Mouse (Mus musculus) cerebellum, postnatal 4 days (tissue): ENCODE data around the gene Lama2.

Experiments
- DNase-seq, 2 experiments: peaks; one replicate each; pipeline ENCODE4 v3.0.0; 2022; ENCODE audit warnings: low spot score in 2 of 2, mixed read lengths in 1 of 2

The Lama2 gene

DNA sequence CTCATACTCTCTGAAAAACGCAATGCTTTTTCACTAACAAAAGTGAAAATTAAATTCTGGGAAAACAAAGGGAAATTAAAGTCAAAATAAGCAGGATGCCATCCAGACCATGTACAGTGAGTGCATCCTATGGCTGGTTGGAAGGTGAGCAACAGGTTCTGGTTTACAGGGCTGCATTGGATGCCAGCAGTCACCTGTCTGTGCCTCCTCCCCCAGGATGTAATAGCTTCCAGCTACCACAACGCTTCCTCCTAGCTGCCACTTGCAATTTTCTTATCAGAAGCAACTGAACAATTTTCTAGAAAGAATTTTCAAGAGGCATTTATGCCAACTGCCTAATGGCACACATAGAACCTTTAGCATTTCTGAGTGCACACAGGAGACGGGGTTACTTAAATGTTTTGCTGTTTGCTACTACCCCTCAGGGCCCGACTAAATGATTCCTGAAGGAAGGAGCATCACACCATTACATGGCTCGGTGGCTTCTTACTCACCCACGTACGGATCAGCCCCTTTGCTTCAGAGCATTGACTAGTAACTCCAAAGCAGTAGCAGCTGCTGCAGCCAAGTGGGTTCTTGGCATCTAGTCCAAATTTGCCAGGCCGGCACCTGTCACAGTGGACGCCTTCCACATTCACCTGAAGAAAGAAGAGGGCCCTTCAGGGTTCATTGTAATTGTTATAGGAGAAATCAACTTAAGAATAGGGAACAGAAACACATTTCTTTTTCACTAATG lies 430.8 kb downstream of the Lama2 start:
- peak in 1 of 2 experiments; percentile 5 for DNase-seq

DNA sequence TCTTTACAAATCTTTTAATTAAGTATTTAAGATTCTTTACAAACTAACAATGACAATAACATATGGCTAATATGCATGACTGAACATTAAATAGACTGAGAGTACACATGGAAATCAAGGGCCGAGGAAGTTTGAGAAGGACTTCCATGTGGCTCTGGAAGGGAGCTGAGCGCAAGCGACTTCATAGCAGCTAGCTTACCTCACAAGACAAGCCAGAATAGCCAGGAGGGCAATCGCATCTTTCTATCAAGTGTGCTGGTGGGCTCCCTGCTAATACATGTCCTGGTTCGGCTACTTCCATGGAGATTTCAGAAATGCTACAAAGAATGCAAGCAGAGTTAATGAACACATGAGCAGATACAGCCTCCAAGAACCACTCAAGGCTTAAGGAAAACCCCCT lies 435.4 kb downstream of the Lama2 start:
- DNase-seq: no peak

DNA sequence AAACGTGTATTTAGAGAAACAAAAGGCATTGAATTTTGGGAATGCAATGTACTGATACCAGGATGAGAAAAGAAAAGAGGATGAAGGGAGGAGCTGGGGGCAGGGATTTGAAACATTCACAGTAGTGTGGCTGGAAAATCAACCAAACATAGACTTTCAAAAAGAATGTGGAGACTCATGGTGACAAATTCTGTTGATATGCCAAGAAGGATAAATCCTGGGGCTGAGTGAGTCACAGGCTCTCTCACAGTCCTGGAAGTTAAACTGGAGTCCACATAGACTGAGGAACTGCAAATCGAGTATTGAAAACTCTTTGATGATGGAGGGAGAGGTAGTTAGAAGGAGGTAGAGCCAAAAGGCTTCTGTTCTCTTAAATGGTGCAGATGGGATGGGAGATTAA lies 445.3 kb downstream of the Lama2 start:
- DNase-seq: no peak

DNA sequence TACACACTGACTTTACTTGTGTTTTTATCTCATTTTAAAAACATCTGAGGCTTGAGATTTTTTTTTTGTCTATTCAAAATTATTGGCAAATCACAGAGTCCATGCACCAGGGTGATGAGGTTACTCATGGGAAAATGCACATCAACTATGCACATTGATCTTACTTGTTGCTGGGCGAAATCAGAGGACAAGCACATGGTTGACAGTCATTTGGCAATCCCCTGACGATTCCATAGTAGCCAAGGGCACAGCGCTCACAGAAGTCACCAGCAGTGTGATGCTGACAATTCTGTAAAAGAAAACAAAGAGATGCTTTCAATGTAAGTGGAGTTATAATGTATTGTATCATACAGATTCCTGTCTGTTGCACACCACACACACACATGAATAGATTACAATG lies 454.8 kb downstream of the Lama2 start:
- DNase-seq: no peak

DNA sequence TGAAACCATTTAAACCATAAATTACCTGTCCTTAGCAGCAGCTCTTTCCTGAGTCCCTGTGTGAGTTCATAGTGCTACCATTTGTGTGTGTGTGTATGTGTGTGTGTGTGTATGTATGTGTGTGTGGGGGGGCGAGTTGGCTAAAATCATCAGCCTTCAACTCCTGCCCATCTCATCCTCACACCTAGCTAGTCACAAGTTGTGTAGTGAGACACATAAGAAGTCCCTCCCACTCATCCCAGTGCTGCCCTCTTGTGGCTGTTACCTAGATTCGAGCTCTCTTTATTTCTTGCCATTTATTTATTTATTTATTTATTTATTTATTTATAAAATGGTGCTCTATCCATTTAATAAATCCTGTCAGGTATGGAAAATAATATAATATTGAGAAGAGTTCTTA lies 457.2 kb downstream of the Lama2 start:
- DNase-seq: no peak

DNA sequence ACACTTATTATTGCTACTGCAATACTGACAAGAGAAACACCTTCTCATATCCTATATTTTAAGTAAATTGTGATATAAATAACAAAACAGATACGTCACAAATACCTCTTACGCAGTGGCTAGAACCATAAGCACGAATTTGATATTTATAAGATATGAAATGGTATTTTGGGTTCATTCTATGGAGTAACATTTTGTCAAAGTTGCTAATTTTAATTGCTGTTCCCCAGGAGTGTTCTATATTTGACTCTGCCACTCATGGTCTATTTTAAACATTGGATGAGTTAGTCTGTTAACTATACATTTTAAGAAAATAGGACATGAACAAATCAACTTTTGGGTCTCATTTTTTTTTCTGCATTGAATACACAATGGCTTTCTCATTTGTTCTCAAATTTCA lies 469.3 kb downstream of the Lama2 start:
- DNase-seq: no peak

DNA sequence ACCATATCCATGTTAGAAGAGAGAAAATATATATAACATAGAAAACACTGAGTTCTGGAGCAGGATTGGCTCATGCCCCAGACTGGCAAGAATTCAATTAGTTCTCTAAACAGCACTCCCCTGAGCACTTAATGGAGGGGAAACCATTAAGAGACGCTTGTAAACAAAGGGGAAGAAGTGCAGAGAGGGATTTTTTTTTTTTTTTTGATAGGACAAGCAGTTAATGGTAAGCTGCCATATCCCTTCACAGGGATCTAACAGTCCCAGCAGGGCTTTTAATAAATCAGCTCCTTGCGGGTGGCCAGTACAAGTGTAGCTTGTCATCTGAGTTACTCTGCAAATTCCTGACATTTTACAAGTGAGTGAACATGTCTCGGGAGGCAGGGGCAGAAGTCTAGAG lies 479.1 kb downstream of the Lama2 start:
- no peak for DNase-seq

DNA sequence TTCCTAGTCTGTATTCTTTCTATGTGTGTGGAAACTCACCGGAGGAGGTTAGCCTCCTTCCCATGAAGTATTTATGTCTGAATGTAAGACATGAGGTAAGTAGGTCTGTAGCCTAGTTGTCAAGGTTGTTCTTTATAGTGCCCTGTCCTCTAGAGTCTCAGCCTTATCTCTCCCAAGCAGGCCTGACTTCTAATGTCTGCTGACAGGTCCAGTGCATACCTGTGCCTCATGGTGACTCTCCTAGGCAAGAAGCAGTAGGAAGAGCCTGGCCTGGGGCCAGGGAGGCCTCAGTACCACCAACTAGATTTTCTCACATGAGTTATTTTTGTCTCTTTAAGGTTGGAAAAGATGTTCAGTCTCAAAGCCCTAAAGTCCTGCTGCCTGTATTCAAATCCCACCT lies 483.8 kb downstream of the Lama2 start:
- DNase-seq: no peak

DNA sequence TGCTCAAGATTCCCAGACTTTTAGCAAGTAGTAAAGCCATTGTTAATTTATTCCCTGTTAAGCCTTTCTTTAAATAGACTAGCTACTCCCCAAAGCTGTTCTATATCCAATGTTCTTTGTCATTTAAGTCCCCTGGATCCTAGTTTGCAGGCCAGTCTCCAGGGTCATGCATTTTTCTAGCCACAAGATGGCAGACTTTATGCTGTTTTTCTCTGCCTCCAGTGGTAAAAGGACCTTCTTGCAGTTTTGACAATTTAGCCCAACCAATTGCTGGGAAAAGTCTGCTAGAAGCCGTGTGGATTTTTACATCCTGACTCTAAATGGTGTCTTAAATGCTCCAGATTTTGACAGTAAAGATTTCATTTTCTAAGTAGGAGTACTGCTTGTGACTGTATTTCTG lies 486.4 kb downstream of the Lama2 start:
- DNase-seq: peak in 1 of 2 experiments; percentile 67

DNA sequence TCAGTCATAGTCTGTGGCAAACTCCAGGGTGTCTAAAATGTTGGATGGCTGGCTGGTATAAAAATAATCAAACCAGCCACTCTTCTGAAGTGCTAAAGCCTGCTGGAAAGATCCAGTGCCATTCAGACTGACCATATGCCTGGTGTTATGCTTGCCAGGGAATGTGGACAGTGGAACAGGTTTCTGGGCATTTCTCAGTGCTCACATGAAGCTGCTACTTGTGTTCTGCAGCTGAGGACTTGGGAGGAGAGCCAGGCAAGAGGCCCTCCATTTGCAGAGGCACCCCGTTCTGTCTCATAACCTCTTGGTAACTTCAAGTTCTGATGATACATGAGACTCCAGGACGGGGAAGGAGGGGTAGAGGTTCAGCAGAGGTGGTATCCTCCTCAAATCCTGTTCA lies 492.1 kb downstream of the Lama2 start:
- peak in 1 of 2 experiments; percentile 29 for DNase-seq

DNA sequence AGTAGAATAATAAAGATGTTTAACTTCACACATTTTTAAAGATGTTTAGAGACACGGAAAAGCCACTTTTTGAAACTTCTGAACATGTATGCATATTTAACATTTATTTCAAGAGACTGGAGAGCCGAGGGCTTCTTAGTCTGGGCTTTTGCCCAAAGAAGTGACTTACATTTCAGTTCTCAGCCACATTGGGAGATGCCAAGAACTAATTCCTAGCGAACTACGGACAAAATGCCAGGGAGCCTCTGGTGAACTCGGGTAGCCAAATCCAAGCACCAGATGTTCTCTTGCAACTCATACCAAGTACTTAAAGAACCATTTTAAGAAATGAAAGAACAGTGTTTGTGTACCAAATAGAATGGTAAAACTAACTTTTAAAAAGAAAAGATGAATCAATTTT lies 495.8 kb downstream of the Lama2 start:
- no peak for DNase-seq

DNA sequence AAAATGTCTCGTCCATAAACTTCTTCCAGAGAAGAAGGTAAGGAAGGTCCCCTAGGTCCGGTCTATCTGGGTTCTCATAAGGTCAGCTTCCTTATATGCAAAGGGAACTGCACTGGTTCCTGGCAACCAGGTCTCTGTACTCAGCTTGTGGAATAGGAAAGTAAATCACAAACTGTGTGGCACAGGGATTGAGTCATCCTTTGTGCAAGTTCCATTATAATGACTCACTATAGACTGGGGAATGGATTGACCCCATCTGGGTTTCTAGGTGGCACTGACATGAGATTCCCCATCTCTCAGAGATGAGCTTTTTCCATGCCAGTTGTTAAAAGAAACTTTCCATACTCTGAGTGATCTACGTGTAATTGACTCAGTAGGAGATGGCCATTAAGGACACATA lies 501.7 kb downstream of the Lama2 start:
- DNase-seq: no peak

DNA sequence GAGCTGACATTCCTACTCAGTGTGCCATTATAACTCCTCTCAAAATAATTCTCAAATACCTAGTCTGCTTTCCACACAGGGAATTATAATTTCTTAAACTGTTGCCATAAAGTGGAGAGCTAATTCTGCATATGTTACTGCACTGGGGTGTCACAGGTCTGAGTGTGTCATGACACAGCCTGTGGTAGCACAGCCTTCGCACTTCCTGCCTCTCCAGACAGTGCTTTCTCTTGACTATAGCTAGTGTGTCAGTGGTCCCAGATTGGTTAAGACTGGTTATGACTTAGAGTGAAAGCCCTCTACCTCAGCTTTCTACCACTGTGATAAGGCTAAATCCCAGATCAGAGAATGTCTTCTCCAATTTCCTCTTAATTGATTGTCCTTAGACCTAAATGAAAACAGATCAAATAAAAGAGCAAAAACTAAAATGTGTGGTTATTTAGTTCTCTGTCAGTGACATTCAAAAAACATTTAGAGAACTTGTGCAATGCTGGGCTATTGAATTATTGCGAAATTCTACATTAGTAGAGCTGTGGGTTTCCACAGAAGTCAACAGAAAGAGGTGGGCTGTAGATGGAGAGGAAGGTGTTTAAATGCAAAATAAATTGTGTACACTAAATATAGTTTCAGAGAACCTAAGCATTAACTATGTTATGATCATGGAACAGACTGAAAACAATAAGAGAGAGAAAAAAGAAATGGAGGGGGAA lies 502.5 kb downstream of the Lama2 start:
- DNase-seq: no peak

DNA sequence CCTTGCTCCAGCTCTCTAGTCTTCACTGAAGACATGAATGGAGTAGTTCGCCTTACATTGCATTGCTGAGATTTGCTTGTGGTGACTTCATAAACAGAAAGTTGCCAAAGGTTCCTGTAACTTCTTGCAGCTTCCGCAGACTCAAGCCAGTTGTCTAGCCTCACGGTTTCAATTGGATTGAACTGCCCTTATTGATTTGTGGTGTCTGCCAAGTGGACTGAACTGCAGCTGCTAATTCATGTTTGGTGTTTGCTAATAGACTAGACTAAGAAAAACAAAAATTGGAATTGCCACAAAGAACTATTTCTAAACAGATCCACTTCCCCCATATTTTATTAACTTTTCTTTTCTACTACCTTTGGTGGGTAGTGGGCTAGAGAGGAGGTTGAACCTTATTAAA lies 505.4 kb downstream of the Lama2 start:
- DNase-seq: no peak

DNA sequence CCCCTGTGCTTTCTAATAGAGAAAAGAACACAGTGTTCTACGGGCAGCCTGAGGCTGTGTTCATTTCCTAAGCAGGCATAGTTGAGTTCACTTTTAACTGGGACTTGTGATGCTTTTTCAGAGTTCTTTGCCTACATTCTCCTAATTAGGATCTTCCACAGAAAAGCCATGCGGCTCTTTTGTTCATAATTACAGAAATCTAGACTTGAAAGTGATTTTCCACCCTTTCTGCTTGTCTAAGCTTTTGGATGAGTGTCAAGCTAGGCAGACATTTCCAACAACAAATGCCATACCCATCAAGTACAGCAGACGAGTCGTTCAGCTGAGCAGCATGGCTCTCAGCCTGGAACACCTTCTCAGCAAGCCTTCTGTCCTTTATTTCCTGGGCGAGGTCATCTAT lies 515.7 kb downstream of the Lama2 start:
- DNase-seq: no peak

DNA sequence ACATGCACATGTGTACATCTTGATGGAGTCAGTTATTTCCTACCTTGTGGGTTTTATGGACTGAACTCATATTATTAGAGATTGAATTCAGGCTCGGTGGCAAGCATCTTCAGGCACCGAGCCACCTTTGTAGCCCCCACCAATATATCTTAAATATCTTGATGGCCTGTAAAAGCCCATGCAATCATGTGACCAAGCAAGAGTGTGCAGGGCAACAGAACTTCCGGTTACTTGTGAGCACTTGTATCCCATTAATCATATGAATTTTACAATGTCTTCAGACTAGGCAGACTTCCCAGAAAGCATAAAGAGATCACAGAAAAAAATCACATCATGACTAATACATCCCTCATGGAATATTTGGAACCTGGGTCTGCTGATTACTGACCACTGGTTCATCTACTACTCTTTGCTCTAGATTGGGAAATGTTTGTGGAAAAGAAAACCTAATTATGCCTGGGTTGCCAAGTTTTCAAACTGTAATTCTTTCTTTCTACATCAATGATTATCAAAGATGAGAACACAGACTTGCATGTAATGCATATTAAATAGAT lies 517.7 kb downstream of the Lama2 start:
- DNase-seq: no peak

DNA sequence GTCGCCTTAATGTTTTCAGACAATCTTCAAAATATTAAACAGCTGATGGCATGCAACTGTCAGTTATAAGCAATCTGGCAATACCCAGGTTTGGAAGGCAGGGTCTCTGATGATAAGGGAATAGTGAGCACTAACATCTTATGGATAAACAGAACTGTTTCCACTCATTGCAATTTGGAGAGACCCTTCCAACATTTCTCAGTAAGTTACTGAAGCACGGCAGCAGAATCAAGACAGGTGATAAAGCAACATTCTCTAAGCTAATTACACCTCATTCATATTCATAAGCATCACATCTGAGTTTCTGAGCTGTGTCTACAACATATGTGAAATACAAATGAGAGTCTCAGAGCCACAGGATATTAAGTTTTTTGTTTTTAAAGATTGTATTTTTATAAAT lies 542.4 kb downstream of the Lama2 start:
- DNase-seq: no peak

DNA sequence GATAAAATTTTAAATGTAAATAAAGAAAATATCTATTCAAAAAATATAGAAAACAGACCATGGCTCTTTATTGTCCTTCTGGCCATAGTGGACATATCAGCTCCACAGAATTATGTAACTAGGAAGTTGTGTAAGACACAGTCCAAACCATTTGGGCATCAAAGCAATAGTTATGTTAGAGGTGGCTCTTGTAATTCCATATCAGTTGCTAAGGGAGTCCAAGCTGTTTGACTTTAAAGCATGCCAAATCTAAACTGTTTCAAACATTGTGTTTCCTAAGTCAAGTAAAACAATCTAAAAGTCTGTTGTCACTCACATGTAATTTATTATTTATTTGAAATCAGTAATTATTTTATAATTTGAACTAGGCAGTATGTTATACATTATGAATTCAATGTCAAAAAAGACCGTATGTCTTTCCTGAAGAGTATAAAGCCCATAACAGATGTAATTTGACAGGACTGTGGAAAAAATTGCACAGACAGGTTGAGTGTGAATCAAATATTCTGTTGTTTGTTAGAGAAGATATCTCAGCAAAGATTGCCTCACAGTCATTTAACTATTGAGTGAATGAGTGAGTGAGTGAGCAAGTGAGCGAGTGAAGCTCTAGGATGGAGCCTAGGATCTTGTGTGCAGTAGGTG lies 550.6 kb downstream of the Lama2 start:
- no peak for DNase-seq

DNA sequence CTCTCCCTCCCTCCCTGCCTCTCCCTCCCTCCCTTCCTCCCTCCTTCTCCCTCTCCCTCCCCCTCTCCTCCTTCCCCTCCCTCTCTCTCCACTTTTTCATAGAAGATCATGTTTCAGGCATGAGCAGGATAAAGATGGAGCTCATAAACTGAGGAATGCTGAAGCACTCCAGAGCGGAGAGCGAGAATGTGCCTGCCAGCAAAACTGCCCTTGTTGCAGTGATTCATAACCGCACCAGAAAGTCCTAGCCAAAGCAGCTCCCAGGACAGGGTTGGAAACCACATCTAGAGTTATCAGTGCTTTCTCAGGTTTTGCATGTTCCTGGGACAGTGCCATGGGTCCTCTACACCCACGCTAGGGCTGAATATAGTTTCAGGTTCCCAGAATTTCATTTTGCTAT lies 555.9 kb downstream of the Lama2 start:
- no peak for DNase-seq

DNA sequence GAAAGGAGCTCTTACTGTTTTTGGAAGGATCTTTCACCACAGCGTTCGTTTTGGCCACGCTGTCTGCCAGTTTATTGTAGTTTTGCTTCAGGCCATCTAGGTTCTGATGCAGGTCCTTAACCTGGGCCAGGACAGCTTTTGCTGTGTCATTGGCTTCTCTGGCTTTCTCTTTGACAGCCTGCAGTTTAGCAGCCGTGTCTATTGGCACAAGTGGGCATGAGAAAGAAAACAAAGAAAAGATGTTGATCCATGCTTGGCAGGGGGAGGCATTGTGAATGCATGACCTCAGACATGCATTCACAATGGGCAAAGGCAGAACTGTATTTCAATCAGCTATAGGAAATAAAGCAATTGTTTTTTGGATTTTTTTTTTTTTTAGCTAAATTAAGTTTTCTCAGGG lies 565.1 kb downstream of the Lama2 start:
- no peak for DNase-seq

DNA sequence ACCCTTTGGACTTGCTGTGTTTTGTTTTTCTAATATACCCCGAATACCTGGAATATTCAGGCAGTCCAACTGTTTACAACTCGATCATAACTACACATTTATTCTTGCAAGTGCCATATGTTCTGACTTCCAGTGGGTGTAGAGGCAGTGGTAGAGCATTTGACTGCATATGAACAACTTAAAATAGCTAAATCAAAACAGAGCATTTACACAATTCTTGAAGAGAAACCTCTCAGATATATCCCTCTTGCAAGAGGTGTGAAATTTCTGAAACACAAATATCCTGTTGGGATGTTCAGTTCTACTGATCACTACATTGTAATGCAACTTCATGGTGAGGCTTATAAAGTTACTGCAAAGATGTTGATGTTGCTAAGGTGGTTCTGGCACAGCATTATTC lies 572.4 kb downstream of the Lama2 start:
- DNase-seq: no peak

DNA sequence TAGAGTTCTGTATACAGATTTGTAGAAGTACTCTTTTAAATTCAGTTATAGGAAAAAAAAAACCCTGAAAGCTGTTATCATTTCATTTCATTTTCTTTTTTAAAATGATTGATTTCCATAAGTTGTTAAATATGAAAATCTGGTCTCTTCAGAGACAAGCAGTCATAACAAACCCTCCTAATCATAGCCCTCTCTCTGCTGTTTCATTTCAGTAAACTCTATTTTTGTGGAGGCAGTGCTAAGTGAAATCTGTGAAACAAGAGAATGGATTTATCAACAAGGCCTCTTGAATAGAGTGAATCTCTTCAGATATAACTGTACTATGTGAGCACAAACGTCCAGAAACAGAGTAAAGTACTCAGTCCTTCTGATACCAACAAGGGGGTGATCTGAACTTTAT lies 577.7 kb downstream of the Lama2 start:
- no peak for DNase-seq

DNA sequence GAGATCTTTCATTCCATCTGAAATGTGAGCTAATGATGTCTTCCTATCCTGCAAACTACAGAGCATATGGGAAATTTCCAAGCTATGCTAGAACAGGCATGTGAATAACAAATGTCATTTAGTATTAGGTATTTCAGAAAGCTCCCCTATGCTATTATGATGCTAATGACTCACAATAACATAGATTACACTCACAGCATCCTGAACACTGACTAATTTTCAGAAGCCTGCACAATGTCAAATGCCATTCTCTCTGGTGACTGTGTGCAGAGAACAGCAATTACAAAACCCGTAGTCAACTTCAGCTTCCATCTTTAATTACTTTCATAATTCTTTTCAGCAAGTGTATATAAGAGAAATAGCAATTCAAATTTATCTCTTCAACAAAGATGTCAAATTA lies 596.9 kb downstream of the Lama2 start:
- no peak for DNase-seq
